Mouse (Mus musculus) frontal cortex, adult 2 months (tissue): ENCODE data around the gene Pbx4. TPM values are rescaled to one million over a fixed set of nuclear protein-coding genes. Genes with fewer than 3 reads are reported as not detected.

ENCODE experiments used
- DNase-seq, 2 experiments: peaks; one replicate each; pipeline ENCODE4 v3.0.0; 2022; ENCODE audit warnings: low spot score in 1 of 2; ENCODE audit errors: extremely low spot score in 1 of 2
- polyA plus RNA-seq: library from polyadenylated mRNA; depleted of rRNA; stranded (reverse); fragments of >200 nt; gene quantifications from 2 replicates; pipeline ENCODE4 v1.2.3, GENCODE M21; 2012

Pbx4 gene
- polyA plus RNA-seq, 1 experiment, result 40.0 TPM

- peak in 1 of 2 experiments; percentile 20 for DNase-seq
These were observed 23.4 kb upstream of the Pbx4 start for GRCm38 (mm10) chr8:69808864-69809403.

- no peak for DNase-seq
These were observed 22.5 kb upstream of the Pbx4 start for GRCm38 (mm10) chr8:69809820-69810219.

GRCm38 (mm10) chr8:69814881-69815280, 17.4 kb upstream of the Pbx4 start:
- no peak for DNase-seq

- DNase-seq, result no peak
These were observed 16.9 kb upstream of the Pbx4 start for GRCm38 (mm10) chr8:69815396-69815795.

- no peak for DNase-seq
These were observed 11.8 kb upstream of the Pbx4 start for GRCm38 (mm10) chr8:69820466-69820865.

- DNase-seq, result no peak
These were observed 10.3 kb upstream of the Pbx4 start for GRCm38 (mm10) chr8:69821971-69822385.

GRCm38 (mm10) chr8:69822386-69823191, 9.7 kb upstream of the Pbx4 start, which contains the start of gene Lpar2:
TSS of gene Lpar2 (plus strand) at chr8:69822429.
- DNase-seq, result peak in 1 of 2 experiments; percentile 20

- no peak for DNase-seq
These were observed 5.9 kb upstream of the Pbx4 start for GRCm38 (mm10) chr8:69826371-69826770.

- no peak for DNase-seq
These were observed 4.9 kb downstream of the Pbx4 start for GRCm38 (mm10) chr8:69837057-69837682.

GRCm38 (mm10) chr8:69847167-69848065, 15.1 kb downstream of the Pbx4 start:
- DNase-seq, result no peak

- no peak for DNase-seq
These were observed 16.7 kb downstream of the Pbx4 start for GRCm38 (mm10) chr8:69848951-69849350.

- no peak for DNase-seq
These were observed 17.6 kb downstream of the Pbx4 start for GRCm38 (mm10) chr8:69849899-69850298.

GRCm38 (mm10) chr8:69850926-69851506, 18.7 kb downstream of the Pbx4 start:
- no peak for DNase-seq

GRCm38 (mm10) chr8:69853869-69854268, 21.6 kb downstream of the Pbx4 start:
- DNase-seq, result no peak

- no peak for DNase-seq
These were observed 28.5 kb downstream of the Pbx4 start for GRCm38 (mm10) chr8:69860807-69861206.

- DNase-seq, result no peak
These were observed 29.0 kb downstream of the Pbx4 start for GRCm38 (mm10) chr8:69861251-69861650.

GRCm38 (mm10) chr8:69863387-69864020, 31.2 kb downstream of the Pbx4 start:
- peak in 1 of 2 experiments; percentile 37 for DNase-seq

GRCm38 (mm10) chr8:69864180-69864579, 31.9 kb downstream of the Pbx4 start:
- no peak for DNase-seq

- no peak for DNase-seq
These were observed 35.5 kb downstream of the Pbx4 start for GRCm38 (mm10) chr8:69867696-69868326.
